Mouse (Mus musculus): ENCODE results near the gene Zfp974. TPM values are rescaled to one million over a fixed set of nuclear protein-coding genes. Genes with fewer than 3 reads are reported as not detected.
"Not testable (repeated sequence)": the region's sequence is repeated elsewhere in the genome, so short reads cannot be mapped to it uniquely, and the experiment has no call there.

The Zfp974 gene
- polyA plus RNA-seq, 1 experiment from 2014 or later, result 10.1 TPM

DNA sequence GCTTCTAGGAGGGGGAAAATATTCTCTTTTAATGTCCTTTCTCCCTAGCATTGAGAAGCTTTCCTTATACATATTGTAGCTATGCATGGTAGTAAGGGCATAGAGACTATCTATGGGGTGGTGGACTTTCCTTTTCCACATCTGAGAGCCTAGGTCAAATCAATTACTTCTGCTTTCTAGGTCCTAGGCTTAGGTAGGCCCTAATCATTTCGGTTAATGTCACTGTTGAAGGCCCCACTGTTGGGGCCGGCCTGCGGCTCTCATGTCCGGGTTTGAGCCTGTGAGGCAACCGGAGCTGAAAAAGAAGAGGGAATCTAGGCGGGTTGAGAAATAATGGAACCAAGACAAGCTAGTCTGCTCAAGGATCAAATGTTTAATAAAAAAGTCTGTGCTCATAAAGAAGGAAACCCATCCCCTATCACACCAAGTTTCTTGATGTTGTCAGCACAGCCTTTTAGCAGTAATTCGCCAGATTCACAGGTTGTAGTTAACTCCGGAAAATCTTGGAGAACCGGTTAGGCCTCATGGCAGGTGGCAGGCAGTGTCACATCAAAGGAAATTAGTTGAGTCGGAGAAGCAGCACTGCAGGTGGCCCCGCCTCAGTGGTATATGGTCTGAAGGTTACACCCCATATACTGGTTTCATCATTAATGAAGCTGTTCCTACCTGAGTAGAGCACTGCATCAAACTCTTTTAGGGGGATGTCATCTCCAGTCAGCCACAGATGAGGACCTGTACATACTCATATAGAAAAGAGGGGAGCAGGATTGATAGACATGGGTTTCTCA, 24.0 kb downstream of the Zfp974 start:
- Histone ChIP-seq H3K27ac (ENCODE audit: low read depth) (no peak overlapping the region), H3K4me3 (ENCODE audit: low read depth, low read length) (no peak overlapping the region), H3K27me3 (ENCODE audit: insufficient read depth, low read length) (no peaks in the 10 kb centered on the region), H3K36me3 (ENCODE audit: insufficient read depth) (no peaks in the 10 kb centered on the region), H3K4me2 (no peak overlapping the region), H3K9me3 (ENCODE audit: low read depth, low read length) (no peaks in the 10 kb centered on the region), H3K4me1 (ENCODE audit: insufficient read depth) (no peaks in the 10 kb centered on the region), H3K9ac (no peak overlapping the region)
- DNase-seq (peak; percentile 34), ATAC-seq (ENCODE audit: insufficient read depth) (no peak)
- WGBS, result 64% methylated on average over 11 of the region's 11 CpGs
- TF ChIP-seq CTCF (IDR thresholded peaks at IDR 0.05; ENCODE audit: low read depth), result no peak

DNA sequence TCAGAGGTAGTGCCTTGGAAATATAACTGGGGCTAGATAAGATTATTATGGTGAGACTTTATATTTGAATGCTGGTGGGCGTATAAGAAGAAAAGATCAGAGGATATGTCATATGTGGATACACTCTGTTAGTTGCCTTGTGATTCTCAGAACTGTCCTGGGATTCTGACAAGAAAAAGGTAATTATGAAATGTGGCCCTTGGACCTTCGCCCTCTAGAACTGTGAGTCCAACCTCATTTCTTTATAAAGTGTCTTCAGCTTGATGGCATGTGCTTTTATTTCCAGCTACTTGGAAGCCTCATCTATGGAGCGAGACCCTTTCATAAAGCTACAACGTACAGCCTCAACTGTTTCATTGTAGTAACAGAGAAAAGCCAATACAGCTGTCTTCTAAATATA, 28.7 kb downstream of the Zfp974 start:
- Histone ChIP-seq H3K4me2 (no peak overlapping the region), H3K4me3 (ENCODE audit: low read depth, low read length) (no peak overlapping the region), H3K4me1 (ENCODE audit: insufficient read depth) (no peaks in the 10 kb centered on the region), H3K9me3 (ENCODE audit: low read depth, low read length) (no peaks in the 10 kb centered on the region), H3K36me3 (ENCODE audit: insufficient read depth) (no peaks in the 10 kb centered on the region), H3K27ac (ENCODE audit: low read depth) (no peak overlapping the region), H3K27me3 (ENCODE audit: insufficient read depth, low read length) (no peaks in the 10 kb centered on the region), H3K9ac (no peak overlapping the region)
- WGBS, result 88% methylated on average over 4 of the region's 4 CpGs
- no peak for TF ChIP-seq CTCF (IDR thresholded peaks at IDR 0.05; ENCODE audit: low read depth)
- ATAC-seq (ENCODE audit: insufficient read depth), result no peak
- DNase-seq, result no peak

DNA sequence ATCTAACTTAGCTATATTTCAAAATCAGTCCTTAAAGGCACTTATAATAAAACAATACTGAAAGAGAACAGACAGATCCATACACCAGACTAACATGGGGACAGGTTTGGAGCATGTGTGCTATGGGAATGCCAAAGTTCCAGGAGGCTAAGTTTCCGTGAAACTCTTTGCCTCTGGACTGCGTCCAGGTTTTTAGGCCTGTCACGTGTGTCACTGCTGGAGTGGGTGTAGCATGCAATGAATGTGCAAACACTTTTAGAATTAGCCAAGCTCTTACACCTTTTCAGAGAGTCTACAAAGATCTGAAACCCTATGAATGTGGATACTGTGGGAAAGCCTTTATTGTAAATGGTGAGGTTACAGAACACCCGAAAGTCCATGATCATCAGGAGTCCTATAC, 47.5 kb downstream of the Zfp974 start:
- H3K36me3 ChIP-seq (ENCODE audit: insufficient read depth), result peaks cover 26% of the 10 kb centered on the region; the same call in 1 of the 2 replicates
- WGBS, result 93% methylated on average over 4 of the region's 4 CpGs
- H3K9ac ChIP-seq, result no peak overlapping the region
- no peaks in the 10 kb centered on the region for H3K4me1 ChIP-seq (ENCODE audit: insufficient read depth)
- TF ChIP-seq CTCF (IDR thresholded peaks at IDR 0.05; ENCODE audit: low read depth), result no peak
- no peaks in the 10 kb centered on the region; the same call in 1 of the 2 replicates for H3K9me3 ChIP-seq (ENCODE audit: low read depth, low read length)
- no peak overlapping the region for H3K4me2 ChIP-seq
- no peak overlapping the region for H3K27ac ChIP-seq (ENCODE audit: low read depth)
- no peak for DNase-seq
- H3K27me3 ChIP-seq (ENCODE audit: insufficient read depth, low read length), result no peaks in the 10 kb centered on the region
- ATAC-seq (ENCODE audit: insufficient read depth), result no peak
- H3K4me3 ChIP-seq (ENCODE audit: low read depth, low read length), result no peak overlapping the region

DNA sequence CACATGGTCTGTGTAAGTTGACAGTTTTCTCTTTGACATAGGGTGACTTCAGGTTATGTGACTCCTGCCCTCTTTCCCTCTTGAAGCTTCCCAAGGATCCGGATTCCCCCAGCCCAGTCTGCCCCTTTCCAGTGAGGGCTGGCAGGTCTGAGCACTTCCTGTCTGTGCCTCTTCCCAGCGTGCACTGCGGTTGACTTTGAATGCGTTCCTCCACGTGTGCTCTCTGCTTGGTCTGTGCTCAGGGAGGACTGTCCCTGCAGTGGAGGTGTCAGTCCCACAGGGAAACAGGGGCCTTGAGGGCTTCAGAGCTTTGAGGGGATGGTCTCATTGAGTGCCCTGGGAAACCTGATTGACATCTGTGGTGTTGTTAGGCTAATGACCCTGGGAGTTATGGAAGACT, 66.7 kb downstream of the Zfp974 start:
- not testable (repeated sequence) for H3K4me1 ChIP-seq (ENCODE audit: insufficient read depth); ATAC-seq (ENCODE audit: insufficient read depth); H3K27me3 ChIP-seq (ENCODE audit: insufficient read depth, low read length); DNase-seq; H3K9ac ChIP-seq; H3K4me2 ChIP-seq; H3K27ac ChIP-seq (ENCODE audit: low read depth); H3K4me3 ChIP-seq (ENCODE audit: low read depth, low read length); H3K9me3 ChIP-seq (ENCODE audit: low read depth, low read length)
- H3K36me3 ChIP-seq (ENCODE audit: insufficient read depth), result peaks cover 28% of the 10 kb centered on the region
- WGBS, result 75% methylated on average over 5 of the region's 5 CpGs

DNA sequence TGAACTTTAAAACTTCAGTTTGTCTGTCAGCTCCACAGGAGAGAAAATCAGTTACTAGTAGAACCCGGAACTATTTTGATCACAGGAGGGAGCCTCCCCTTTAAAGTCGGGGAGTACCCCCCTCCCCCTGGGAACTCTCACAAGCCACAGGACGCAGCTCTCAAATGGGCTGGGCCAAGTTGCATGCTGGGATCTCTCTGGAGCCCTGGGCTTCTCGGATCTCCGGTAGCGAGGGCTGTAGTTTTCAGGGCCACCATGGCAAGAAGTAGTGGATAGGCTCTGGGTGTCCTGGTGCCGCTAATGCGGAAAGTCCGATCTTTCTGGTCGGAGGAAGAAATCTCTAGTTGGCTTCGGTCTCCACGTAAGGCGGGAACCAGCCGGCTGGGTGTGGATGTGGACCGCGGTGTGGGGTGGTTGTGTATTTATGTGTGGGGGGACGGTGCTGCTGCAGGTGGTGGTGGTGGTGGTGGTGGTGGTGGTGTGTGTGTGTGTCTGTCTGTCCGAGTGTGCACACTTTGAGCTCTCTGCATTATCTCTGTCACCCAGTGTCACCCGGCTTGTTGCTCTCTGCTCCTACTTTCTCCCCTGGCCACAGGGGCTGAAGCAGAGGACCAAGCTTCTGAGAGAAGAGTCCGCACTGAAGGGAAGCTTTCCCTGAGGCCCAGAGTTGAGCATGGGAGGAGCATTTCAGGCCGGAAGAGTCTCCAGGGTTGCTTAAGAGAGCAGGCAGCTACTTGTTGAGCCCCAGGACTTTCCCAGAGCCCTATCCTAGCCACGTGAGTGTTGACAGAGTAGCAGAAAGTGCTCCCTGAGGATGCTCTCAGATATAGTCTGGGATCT, 68.6 kb downstream of the Zfp974 start:
- DNase-seq, result peak; percentile 89
- Histone ChIP-seq H3K27ac (ENCODE audit: low read depth) (peak overlapping the region; percentile 90), H3K9me3 (ENCODE audit: low read depth, low read length) (no peaks in the 10 kb centered on the region), H3K27me3 (ENCODE audit: insufficient read depth, low read length) (no peaks in the 10 kb centered on the region), H3K9ac (peak overlapping the region; percentile 69), H3K4me2 (peak overlapping the region; percentile 75), H3K4me1 (ENCODE audit: insufficient read depth) (peaks cover 6% of the 10 kb centered on the region), H3K4me3 (ENCODE audit: low read depth, low read length) (peak overlapping the region; percentile 54), H3K36me3 (ENCODE audit: insufficient read depth) (peaks cover 15% of the 10 kb centered on the region)
- WGBS, result under 1% methylated on average over 22 of the region's 22 CpGs
- peak; percentile 96 for ATAC-seq (ENCODE audit: insufficient read depth)
- no peak for TF ChIP-seq CTCF (IDR thresholded peaks at IDR 0.05; ENCODE audit: low read depth)

DNA sequence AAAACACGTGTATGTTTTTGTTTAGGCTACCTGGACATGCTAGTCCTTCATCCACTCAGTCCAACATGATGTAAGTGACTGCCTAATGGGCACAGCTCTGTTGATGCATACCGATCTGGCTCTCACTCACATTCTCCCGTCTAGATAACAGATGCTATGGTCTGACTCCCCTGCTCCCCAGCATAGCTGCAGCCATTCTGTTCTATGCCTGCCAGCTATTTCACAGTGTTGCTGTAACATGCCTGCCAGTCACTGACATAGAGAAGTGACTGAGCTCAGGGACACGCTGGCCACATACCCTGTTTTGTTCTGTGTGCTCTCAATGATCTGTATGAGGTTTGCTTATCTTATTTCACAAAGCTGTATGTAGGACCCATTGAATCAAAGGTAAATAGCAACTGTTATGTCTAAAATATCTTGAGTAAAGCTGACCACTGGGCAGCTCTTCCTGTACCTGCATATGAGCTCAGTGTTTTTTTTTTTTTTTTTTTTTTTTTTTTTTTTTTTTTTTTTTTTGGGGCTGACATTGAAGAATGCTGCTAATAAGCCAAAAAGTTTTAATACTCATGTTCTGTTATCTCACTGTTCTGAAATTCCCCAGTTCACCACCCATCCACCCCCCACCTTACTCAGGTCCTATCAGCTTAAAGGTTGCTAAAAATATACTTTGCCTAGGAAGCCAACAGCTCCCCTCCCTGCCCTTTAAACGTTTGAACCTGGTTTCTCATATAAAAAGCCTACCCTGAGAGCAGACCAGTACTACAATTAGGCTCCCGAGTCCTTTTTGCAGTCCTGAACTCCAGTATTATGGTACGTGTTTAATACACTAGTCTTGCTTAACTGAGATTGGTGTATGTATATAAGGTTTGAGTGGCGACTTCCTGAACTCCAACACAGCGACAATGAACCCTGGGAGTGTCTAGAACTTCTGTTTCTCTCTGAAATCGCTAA, 69.7 kb downstream of the Zfp974 start:
- no peak for TF ChIP-seq CTCF (IDR thresholded peaks at IDR 0.05; ENCODE audit: low read depth)
- H3K4me1 ChIP-seq (ENCODE audit: insufficient read depth), result peaks cover 6% of the 10 kb centered on the region
- H3K27me3 ChIP-seq (ENCODE audit: insufficient read depth, low read length), result no peaks in the 10 kb centered on the region
- peak overlapping the region; percentile 75 for H3K4me2 ChIP-seq
- ATAC-seq (ENCODE audit: insufficient read depth), result peak; percentile 40; the same call in 1 of the 2 replicates
- peak overlapping the region; percentile 90 for H3K27ac ChIP-seq (ENCODE audit: low read depth)
- peak overlapping the region; percentile 69 for H3K9ac ChIP-seq
- peaks cover 10% of the 10 kb centered on the region for H3K36me3 ChIP-seq (ENCODE audit: insufficient read depth)
- DNase-seq, result peak; percentile 3
- H3K9me3 ChIP-seq (ENCODE audit: low read depth, low read length), result no peaks in the 10 kb centered on the region
- H3K4me3 ChIP-seq (ENCODE audit: low read depth, low read length), result peak overlapping the region; percentile 54
- WGBS, result 21% methylated on average over 10 of the region's 10 CpGs

Other genes with a start within 250 kb of the Zfp974 start
- gene Zfp607b, start 240.1 kb downstream of the Zfp974 start, polyA plus RNA-seq (2014; fragmentation: Nextera tagmentation; extraction: Ambion mirVana), result 3.6 and 5.5 TPM in 2 replicates
- gene Zfp60, start 198.1 kb downstream of the Zfp974 start, polyA plus RNA-seq (2014; fragmentation: Nextera tagmentation; extraction: Ambion mirVana), result 37.5 and 39.3 TPM in 2 replicates
- gene Zfp626, start 122.3 kb downstream of the Zfp974 start, polyA plus RNA-seq (2014; fragmentation: Nextera tagmentation; extraction: Ambion mirVana), result 1.9 and 2.1 TPM in 2 replicates
- gene Zfp59, start 90.9 kb downstream of the Zfp974 start, polyA plus RNA-seq (2014; fragmentation: Nextera tagmentation; extraction: Ambion mirVana), result 9.9 and 10.2 TPM in 2 replicates
- gene Zfp607a, start 71.9 kb downstream of the Zfp974 start, polyA plus RNA-seq (2014; fragmentation: Nextera tagmentation; extraction: Ambion mirVana), result 3.8 and 3.9 TPM in 2 replicates
- 16.2 and 17.5 TPM in 2 replicates for gene Zfp780b, start 49.7 kb upstream of the Zfp974 start, polyA plus RNA-seq (2014; fragmentation: Nextera tagmentation; extraction: Ambion mirVana)
- 6.0 and 6.6 TPM in 2 replicates for gene Zfp850, start 84.7 kb upstream of the Zfp974 start, polyA plus RNA-seq (2014; fragmentation: Nextera tagmentation; extraction: Ambion mirVana)
- gene Psmc4, start 120.6 kb upstream of the Zfp974 start, polyA plus RNA-seq (2014; fragmentation: Nextera tagmentation; extraction: Ambion mirVana), result 300 and 307 TPM in 2 replicates
- gene Fcgbp, start 141.8 kb upstream of the Zfp974 start, polyA plus RNA-seq (2014; fragmentation: Nextera tagmentation; extraction: Ambion mirVana), result 0.84 and 1.8 TPM in 2 replicates
- not detected in 2 replicates for gene 9530053A07Rik, start 200.0 kb upstream of the Zfp974 start, polyA plus RNA-seq (2014; fragmentation: Nextera tagmentation; extraction: Ambion mirVana)
- 47.3 and 50.9 TPM in 2 replicates for gene Fbl, start 240.2 kb upstream of the Zfp974 start, polyA plus RNA-seq (2014; fragmentation: Nextera tagmentation; extraction: Ambion mirVana)

Measured in lung, embryonic 14.5 days (tissue).